Mouse (Mus musculus) activated CD4-positive, CD25-positive, alpha-beta regulatory T cell (primary cell): Measurements from ENCODE around the gene Rela. TPM values are rescaled to one million over a fixed set of nuclear protein-coding genes. Genes with fewer than 3 reads are reported as not detected.

ENCODE experiments used
- polyA plus RNA-seq, 2 experiments: library from polyadenylated mRNA; unstranded; fragments of 100-300 nt; shearing (Covaris generic); gene quantifications; one replicate each; pipeline ENCODE4 v1.2.1; 2017

Rela gene
- polyA plus RNA-seq, result 100 to 1,000 TPM; 137 to 140 TPM

GRCm38 (mm10) chr19:5637069-5638047 lies at the start of gene Rela:
Gene Rela, plus strand, starts transcription at chr19:5637483.

GRCm38 (mm10) chr19:5601752-5602541 lies 35.3 kb upstream of the Rela start, which contains the start of gene Rnaseh2c:
Gene Rnaseh2c, plus strand, starts transcription at chr19:5601873.

GRCm38 (mm10) chr19:5609547-5610404 lies 27.5 kb upstream of the Rela start, which contains the start of gene Kat5:
Gene Kat5, minus strand, starts transcription at chr19:5610237.

GRCm38 (mm10) chr19:5662981-5663913 lies 26.0 kb downstream of the Rela start, which contains the start of gene Sipa1:
Gene Sipa1, minus strand, starts transcription at chr19:5663707.

GRCm38 (mm10) chr19:5688200-5689087 lies 51.2 kb downstream of the Rela start, which contains the start of the genes Map3k11 and Pcnx3:
Gene Map3k11, plus strand, starts transcription at chr19:5688742.
Gene Pcnx3, minus strand, starts transcription at chr19:5688908.

Other genes with a start within 250 kb of the Rela start
- gene Sart1, start 248.8 kb upstream of the Rela start, polyA plus RNA-seq, result 100 to 1,000 TPM; 177 to 178 TPM
- 1 to 10 TPM in 1 of 2 experiments, under 1 TPM in 1; 0.94 to 1.5 TPM for gene Tsga10ip, start 235.0 kb upstream of the Rela start, polyA plus RNA-seq
- gene Drap1, start 212.5 kb upstream of the Rela start, polyA plus RNA-seq, result 100 to 1,000 TPM; 175 to 253 TPM
- gene AI837181, start 212.3 kb upstream of the Rela start, polyA plus RNA-seq, result 10 to 100 TPM; 35.9 to 38.9 TPM
- gene Fosl1, start 189.9 kb upstream of the Rela start, polyA plus RNA-seq, result under 1 TPM in 1 of 2 experiments, not detected in 1; 0.10 TPM
- gene Ccdc85b, start 179.6 kb upstream of the Rela start, polyA plus RNA-seq, result 10 to 100 TPM; 10.6 to 11.9 TPM
- 100 to 1,000 TPM; 135 to 140 TPM for gene Fibp, start 176.9 kb upstream of the Rela start, polyA plus RNA-seq
- gene Ctsw, start 169.0 kb upstream of the Rela start, polyA plus RNA-seq, result 100 to 1,000 TPM; 166 to 186 TPM
- gene Efemp2, start 163.5 kb upstream of the Rela start, polyA plus RNA-seq, result 1 to 10 TPM; 1.6 to 3.1 TPM
- 10 to 100 TPM; 56.5 to 60.6 TPM for gene Mus81, start 149.1 kb upstream of the Rela start, polyA plus RNA-seq
- 1,000 to 10,000 TPM; 4,073 to 4,463 TPM for gene Cfl1, start 147.0 kb upstream of the Rela start, polyA plus RNA-seq
- under 1 TPM in 1 of 2 experiments, not detected in 1; 0.22 TPM for gene 1700020D05Rik, start 133.7 kb upstream of the Rela start, polyA plus RNA-seq
- 10 to 100 TPM; 10.7 to 22.0 TPM for gene Snx32, start 126.9 kb upstream of the Rela start, polyA plus RNA-seq
- under 1 TPM in 1 of 2 experiments, not detected in 1; 0.57 TPM for gene Ovol1, start 76.8 kb upstream of the Rela start, polyA plus RNA-seq
- gene Ap5b1, start 69.5 kb upstream of the Rela start, polyA plus RNA-seq, result 10 to 100 TPM; 11.7 to 22.5 TPM
- 100 to 1,000 TPM; 104 to 115 TPM for gene Rnaseh2c, start 35.6 kb upstream of the Rela start, polyA plus RNA-seq
- 10 to 100 TPM; 37.2 to 37.4 TPM for gene Kat5, start 27.2 kb upstream of the Rela start, polyA plus RNA-seq
- 100 to 1,000 TPM; 121 to 239 TPM for gene Sipa1, start 26.2 kb downstream of the Rela start, polyA plus RNA-seq
- 10 to 100 TPM; 47.3 to 58.7 TPM for gene Map3k11, start 51.3 kb downstream of the Rela start, polyA plus RNA-seq
- gene Pcnx3, start 51.4 kb downstream of the Rela start, polyA plus RNA-seq, result 10 to 100 TPM; 27.6 to 46.4 TPM
- 1 to 10 TPM; 2.7 to 4.0 TPM for gene Kcnk7, start 66.9 kb downstream of the Rela start, polyA plus RNA-seq
- gene Ehbp1l1, start 88.8 kb downstream of the Rela start, polyA plus RNA-seq, result 10 to 100 TPM; 35.7 to 68.1 TPM
- gene Fam89b, start 92.2 kb downstream of the Rela start, polyA plus RNA-seq, result 100 to 1,000 TPM; 101 to 122 TPM
- under 1 TPM; 0.74 to 0.98 TPM for gene Ltbp3, start 103.4 kb downstream of the Rela start, polyA plus RNA-seq
- 10 to 100 TPM; 45.0 to 60.9 TPM for gene Scyl1, start 133.9 kb downstream of the Rela start, polyA plus RNA-seq
- 100 to 1,000 TPM; 201 to 224 TPM for gene Frmd8, start 237.8 kb downstream of the Rela start, polyA plus RNA-seq
- gene Slc25a45, start 240.3 kb downstream of the Rela start, polyA plus RNA-seq, result 10 to 100 TPM; 46.6 to 48.9 TPM